Mouse (Mus musculus) megakaryocyte, embryonic 14.5 days (primary cell): ENCODE results near the gene Pacrg.

Experiments
- FLI1 ChIP-seq: IDR thresholded peaks from 2 replicates; pipeline ENCODE4 v1.6.1; 2012; ENCODE audit warnings: low read length, inconsistent platforms, mixed read lengths
- GATA1 ChIP-seq: IDR thresholded peaks from 3 replicates; pipeline ENCODE4 v1.6.1; 2012; ENCODE audit warnings: mixed read lengths, low read length, inconsistent platforms, borderline replicate concordance

- no peak for TF ChIP-seq FLI1
- TF ChIP-seq GATA1, result no peak
These were observed 445.3 kb downstream of the Pacrg start for GRCm38 (mm10) chr17:10394855-10395254.
